22 mouse cellular contexts compared by ENCODE assay signal in genomic region chr4:137754446-137754845, GRCm38 (mm10). TPM values are rescaled to one million over a fixed set of nuclear protein-coding genes. Genes with fewer than 3 reads are reported as not detected.
A peak's percentile ranks its signal among the peaks of the same experiment; 100 is the strongest.
DNase-seq lines count a peak whose midpoint lies in the region; ATAC-seq lines count a peak whose summit lies in the region.
"Had no signal": no experiment of that assay in that cellular context is flagged by ENCODE, and none has a peak within 500 bp of the region (broad histone marks: within the 10 kb centered on the region; RNA-seq: fewer than 3 reads in every experiment).

No protein-coding gene starts in this region.

- H3K4me1 ChIP-seq in liver, embryonic 12.5 days = peaks cover 51% of the 10 kb centered on the region
- peaks cover 31% of the 10 kb centered on the region for H3K4me1 ChIP-seq in liver, embryonic 11.5 days (replicated peaks; ENCODE audit: control insufficient read depth, insufficient read depth, low read length)
- peaks cover 51% of the 10 kb centered on the region for H3K4me1 ChIP-seq in embryonic facial prominence, embryonic 10.5 days
- H3K4me1 ChIP-seq in kidney, embryonic 15.5 days = peaks cover 53% of the 10 kb centered on the region
- H3K4me1 ChIP-seq in forebrain, embryonic 15.5 days = peaks cover 5% of the 10 kb centered on the region; the same call in 1 of the 2 replicates

- no peak overlapping the region for H3K4me2 ChIP-seq in liver, embryonic 12.5 days
- H3K4me2 ChIP-seq in liver, embryonic 11.5 days = no peak overlapping the region
- H3K4me2 ChIP-seq in kidney, embryonic 15.5 days = no peak overlapping the region
- H3K4me2 ChIP-seq in forebrain, embryonic 15.5 days (replicated peaks) = no peak overlapping the region
- H3K4me2 ChIP-seq: embryonic facial prominence, embryonic 15.5 days; hindbrain, embryonic 12.5 days had no signal

- H3K9me3 ChIP-seq in liver, embryonic 12.5 days (replicated peaks) = no peaks in the 10 kb centered on the region
- no peaks in the 10 kb centered on the region for H3K9me3 ChIP-seq in liver, embryonic 11.5 days (ENCODE audit: control insufficient read depth, low read length)
- no peaks in the 10 kb centered on the region for H3K9me3 ChIP-seq in embryonic facial prominence, embryonic 10.5 days
- H3K9me3 ChIP-seq in kidney, embryonic 15.5 days (replicated peaks) = no peaks in the 10 kb centered on the region
- H3K9me3 ChIP-seq in forebrain, embryonic 15.5 days = no peaks in the 10 kb centered on the region
- H3K9me3 ChIP-seq: embryonic facial prominence, embryonic 15.5 days; forebrain, embryonic 10.5 days; heart, embryonic 10.5 days; hindbrain, embryonic 12.5 days had no signal

- H3K27ac ChIP-seq in liver, embryonic 12.5 days = no peak overlapping the region
- no peak overlapping the region for H3K27ac ChIP-seq in liver, embryonic 11.5 days (ENCODE audit: low read depth, low read length)
- H3K27ac ChIP-seq in embryonic facial prominence, embryonic 10.5 days (replicated peaks) = 0 out of 2 replicates have a peak overlapping the region, but pooled peaks have one; percentile 15
- H3K27ac ChIP-seq in kidney, embryonic 15.5 days = 0 out of 2 replicates have a peak overlapping the region, but pooled peaks have one; percentile 3
- H3K27ac ChIP-seq in forebrain, embryonic 15.5 days (replicated peaks) = no peak overlapping the region
- H3K27ac ChIP-seq: embryonic facial prominence, embryonic 15.5 days; heart, embryonic 10.5 days; hindbrain, embryonic 12.5 days had no signal

- DNase-seq in liver, embryonic 11.5 days (ENCODE audit: low spot score) = no peak
- no peak for DNase-seq in embryonic facial prominence, embryonic 10.5 days (ENCODE audit: low spot score)
- peak; percentile 49 to 78 for DNase-seq in kidney, postnatal 25 days
- DNase-seq in right cerebral cortex, postnatal 10 days (ENCODE audit: low spot score in 2 of 2) = no peak
- no peak for DNase-seq in embryo, embryonic 10.5 days (ENCODE audit: low spot score)
- DNase-seq: adrenal gland, postnatal 14 days; cerebellum, adult 11-12 months; cerebellum, adult 9-10 months; cerebellum, postnatal 25 days; gastrocnemius, postnatal 36 days; heart, adult 18-20 months; heart, postnatal 10 days; heart, postnatal 4 days had no signal

- ATAC-seq in liver, embryonic 12.5 days = no peak
- ATAC-seq in liver, embryonic 11.5 days (replicated peaks; ENCODE audit: low FRiP score) = no peak
- ATAC-seq in kidney, embryonic 15.5 days (replicated peaks; ENCODE audit: low FRiP score) = peak; percentile 22; the same call in 1 of the 2 replicates
- no peak for ATAC-seq in forebrain, embryonic 15.5 days (replicated peaks)
- ATAC-seq: activated CD4-positive, CD25-positive, alpha-beta regulatory T cell, adult 4 months; forebrain, embryonic 14.5 days had no signal

- WGBS in liver, embryonic 12.5 days (ENCODE audit: insufficient replicate concordance) = 60% methylated on average over 2 of the region's 2 CpGs
- WGBS in liver, embryonic 11.5 days = 81% methylated on average over 2 of the region's 2 CpGs
- WGBS in embryonic facial prominence, embryonic 10.5 days = 83% methylated on average over 2 of the region's 2 CpGs
- 58% methylated on average over 2 of the region's 2 CpGs for WGBS in kidney, embryonic 15.5 days
- WGBS in forebrain, embryonic 15.5 days = 80% methylated on average over 2 of the region's 2 CpGs

- peak overlapping the region; percentile 74; the same call in 1 of the 2 replicates for H3K9ac ChIP-seq in liver, embryonic 12.5 days
- no peak overlapping the region for H3K9ac ChIP-seq in liver, embryonic 11.5 days (ENCODE audit: low read depth, low read length)
- H3K9ac ChIP-seq in kidney, embryonic 15.5 days = no peak overlapping the region
- no peak overlapping the region for H3K9ac ChIP-seq in forebrain, embryonic 15.5 days (replicated peaks)
- H3K9ac ChIP-seq: embryonic facial prominence, embryonic 15.5 days; hindbrain, embryonic 12.5 days had no signal

- H3K27me3 ChIP-seq in liver, embryonic 12.5 days (replicated peaks) = peaks cover 56% of the 10 kb centered on the region
- H3K27me3 ChIP-seq in liver, embryonic 11.5 days (replicated peaks; ENCODE audit: control insufficient read depth, insufficient read depth, low read length) = peaks cover 4% of the 10 kb centered on the region; the same call in 1 of the 2 replicates
- 0 out of 2 replicates have a peak, but pooled peaks cover 5% of the 10 kb centered on the region for H3K27me3 ChIP-seq in embryonic facial prominence, embryonic 10.5 days (replicated peaks; ENCODE audit: low read depth, poor library complexity, severe bottlenecking)
- H3K27me3 ChIP-seq in kidney, embryonic 15.5 days = no peaks in the 10 kb centered on the region
- H3K27me3 ChIP-seq in forebrain, embryonic 15.5 days = no peaks in the 10 kb centered on the region
- H3K27me3 ChIP-seq: embryonic facial prominence, embryonic 15.5 days; hindbrain, embryonic 12.5 days had no signal

- H3K36me3 ChIP-seq in liver, embryonic 12.5 days = no peaks in the 10 kb centered on the region
- no peaks in the 10 kb centered on the region for H3K36me3 ChIP-seq in liver, embryonic 11.5 days (ENCODE audit: control insufficient read depth, insufficient read depth, low read length)
- no peaks in the 10 kb centered on the region for H3K36me3 ChIP-seq in embryonic facial prominence, embryonic 10.5 days (replicated peaks)
- H3K36me3 ChIP-seq in kidney, embryonic 15.5 days = no peaks in the 10 kb centered on the region
- no peaks in the 10 kb centered on the region for H3K36me3 ChIP-seq in forebrain, embryonic 15.5 days
- H3K36me3 ChIP-seq: embryonic facial prominence, embryonic 15.5 days; forebrain, embryonic 10.5 days; heart, embryonic 10.5 days; hindbrain, embryonic 12.5 days had no signal

- no peak overlapping the region for H3K4me3 ChIP-seq in liver, embryonic 12.5 days
- no peak overlapping the region for H3K4me3 ChIP-seq in liver, embryonic 11.5 days (ENCODE audit: low read depth, low read length)
- H3K4me3 ChIP-seq in embryonic facial prominence, embryonic 10.5 days = no peak overlapping the region
- no peak overlapping the region for H3K4me3 ChIP-seq in kidney, embryonic 15.5 days (replicated peaks)
- H3K4me3 ChIP-seq in forebrain, embryonic 15.5 days = no peak overlapping the region
- H3K4me3 ChIP-seq: embryonic facial prominence, embryonic 15.5 days; forebrain, embryonic 10.5 days; heart, embryonic 10.5 days; hindbrain, embryonic 12.5 days had no signal

RNA-seq across cellular contexts. Expression of gene Alpl, which starts 41.7 kb away (rescaled TPM):
- polyA plus RNA-seq in liver, embryonic 12.5 days (2016; fragmentation: Nextera tagmentation; extraction: Ambion mirVana) = 5.1 and 6.5 TPM in 2 replicates
- 5.7 and 6.1 TPM in 2 replicates for polyA plus RNA-seq in liver, embryonic 11.5 days (2014; fragmentation: Nextera tagmentation; extraction: Ambion mirVana)
- polyA plus RNA-seq in embryonic facial prominence, embryonic 10.5 days (2016; fragmentation: Nextera tagmentation; extraction: Ambion mirVana) = 12.9 and 18.7 TPM in 2 replicates
- polyA plus RNA-seq in kidney, embryonic 15.5 days (2015; fragmentation: Nextera tagmentation; extraction: Ambion mirVana) = 12.9 and 25.3 TPM in 2 replicates
- 6.5 and 8.1 TPM in 2 replicates for polyA plus RNA-seq in forebrain, embryonic 15.5 days (2015; fragmentation: Nextera tagmentation; extraction: Ambion mirVana)

Comparison
In these comparisons a context has a peak if more than half of its experiments do, and no peak if none do; other contexts are left out.
1. H3K27ac ChIP-seq: peak in embryonic facial prominence, embryonic 10.5 days (single experiment) and kidney, embryonic 15.5 days (single experiment); none in liver, embryonic 12.5 days (single experiment), liver, embryonic 11.5 days (single experiment) and forebrain, embryonic 15.5 days (single experiment).
2. DNase-seq: peak in kidney, postnatal 25 days (2 of 2); none in liver, embryonic 11.5 days (single experiment), embryonic facial prominence, embryonic 10.5 days (single experiment), right cerebral cortex, postnatal 10 days (0 of 2) and embryo, embryonic 10.5 days (single experiment).